Mouse (Mus musculus) MN1 (cell line): ENCODE results near the gene Rnf126.
"Not testable (repeated sequence)": the region's sequence is repeated elsewhere in the genome, so short reads cannot be mapped to it uniquely, and the experiment has no call there.

Experiments
- DNase-seq: peaks from one replicate; pipeline ENCODE4 v3.0.0-alpha.2; 2016; ENCODE audit warnings: low spot score

Gene Rnf126

DNA sequence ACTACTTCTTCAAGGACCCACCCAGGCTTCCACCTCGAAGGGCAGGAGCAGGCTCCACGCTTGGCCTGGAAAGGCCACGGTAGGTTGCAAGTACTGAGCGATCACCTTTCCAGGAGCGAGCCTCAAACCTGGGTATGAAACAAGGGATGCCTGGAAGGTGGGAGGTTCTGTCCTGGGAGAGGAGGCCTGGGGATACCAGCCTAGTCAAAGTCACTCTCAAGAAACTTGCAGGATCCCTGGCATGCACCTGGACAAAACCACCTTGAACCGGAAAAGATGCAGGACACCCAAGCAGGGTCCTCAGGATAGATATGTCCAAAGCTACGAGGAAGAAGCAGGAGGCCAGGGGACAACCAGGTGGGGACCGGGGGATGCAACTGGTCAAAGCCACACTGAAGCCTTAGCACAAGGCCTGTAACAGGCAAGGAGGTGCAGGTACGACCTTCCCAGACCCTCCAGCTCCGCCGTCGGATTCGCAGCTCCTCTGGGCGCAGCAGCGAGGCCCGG lies 698 bp downstream of the Rnf126 start:
- no peak for DNase-seq

GRCm38 (mm10) chr10:79765228-79765745 lies 1.5 kb downstream of the Rnf126 start:
- DNase-seq = no peak

DNA sequence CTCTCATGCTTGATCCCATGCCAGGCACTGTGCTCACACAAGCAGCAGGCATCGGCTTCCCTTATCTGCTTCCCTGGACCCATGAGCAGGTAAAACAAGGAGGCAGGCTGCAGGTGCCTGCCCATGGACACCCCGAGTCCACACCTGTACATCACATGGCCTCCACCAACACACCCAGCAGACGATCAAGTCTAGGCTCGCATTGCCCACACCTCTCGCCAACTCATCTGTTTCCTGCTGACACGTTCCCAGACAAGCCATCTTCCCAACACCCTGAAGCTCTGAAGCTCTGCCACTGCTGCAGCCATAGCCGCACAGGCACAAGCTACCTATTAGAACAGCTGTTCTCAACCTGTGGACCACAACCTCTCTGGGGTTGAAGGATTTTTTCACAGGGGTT lies 2.5 kb downstream of the Rnf126 start:
- DNase-seq = no peak

GRCm38 (mm10) chr10:79762875-79763274 lies 3.9 kb downstream of the Rnf126 start:
- no peak for DNase-seq

DNA sequence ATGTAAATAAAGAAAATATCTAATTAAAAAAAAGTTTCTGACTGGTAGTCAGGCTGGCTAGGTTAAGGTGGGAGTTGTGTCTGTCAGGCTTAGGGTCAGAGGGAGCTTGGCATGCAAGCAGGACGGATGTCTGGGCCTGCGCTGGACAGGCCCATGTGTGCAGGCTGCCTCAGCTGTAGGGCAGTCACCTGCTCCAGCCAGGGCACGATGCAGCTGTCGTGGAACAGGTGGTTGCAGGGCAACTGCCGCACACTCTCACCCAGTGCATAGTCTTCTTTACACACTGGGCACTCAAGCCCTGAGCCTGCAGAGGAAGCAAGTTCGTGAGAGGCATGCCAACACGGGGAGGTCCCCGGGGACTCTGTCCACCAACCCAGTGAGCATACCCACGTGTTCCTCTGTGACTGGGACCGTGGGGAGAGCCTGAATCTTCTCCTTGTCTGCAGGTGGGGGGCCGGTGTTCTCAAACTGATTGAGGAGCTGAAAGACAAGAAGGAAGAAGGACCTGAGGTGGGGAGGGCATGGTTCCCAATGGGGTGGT lies 6.1 kb downstream of the Rnf126 start:
- no peak for DNase-seq

GRCm38 (mm10) chr10:79759675-79760074 lies 7.1 kb downstream of the Rnf126 start:
- not testable (repeated sequence) for DNase-seq

DNA sequence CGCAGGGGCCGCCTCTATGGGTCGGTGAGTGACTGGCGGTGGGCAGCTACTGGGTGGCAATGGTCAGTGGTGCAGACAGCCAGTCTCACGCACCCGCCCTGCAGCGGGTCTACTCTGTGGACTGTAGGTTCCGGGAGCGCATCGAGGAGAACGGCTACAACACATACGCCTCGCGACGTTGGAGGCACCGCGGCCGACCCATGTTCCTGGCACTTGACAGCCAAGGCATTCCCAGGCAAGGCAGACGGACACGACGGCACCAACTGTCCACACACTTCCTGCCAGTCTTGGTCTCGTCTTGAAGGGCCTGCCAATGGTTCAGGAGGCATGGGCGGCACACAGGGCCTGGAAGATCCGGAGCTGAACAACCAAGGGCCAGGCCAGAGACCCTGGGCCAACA lies 10.1 kb downstream of the Rnf126 start:
- no peak for DNase-seq

DNA sequence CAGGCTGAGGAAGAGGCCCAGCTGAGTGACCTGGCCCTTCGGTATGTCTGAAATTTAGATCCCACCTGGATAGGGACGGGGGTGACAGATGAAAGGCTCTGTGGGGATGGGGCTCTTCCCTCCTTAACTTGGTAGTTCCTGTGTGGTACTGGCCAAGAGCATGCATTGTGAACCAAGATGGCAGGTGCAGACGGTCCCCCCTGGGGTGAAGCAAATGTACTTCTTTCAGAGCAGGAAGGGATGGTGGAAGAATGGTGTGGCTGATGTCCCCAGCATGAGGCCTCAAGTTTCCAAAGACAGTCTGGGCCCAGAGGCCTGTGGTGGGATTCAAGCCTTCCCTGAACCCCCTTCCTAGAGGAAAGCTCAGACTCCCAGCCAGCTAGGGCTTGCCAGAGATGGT lies 10.9 kb downstream of the Rnf126 start:
- no peak for DNase-seq

- DNase-seq = peak; percentile 82
Measured at GRCm38 (mm10) chr10:79754856-79755516, 11.8 kb downstream of the Rnf126 start, which contains the start of gene Fgf22. Gene Fgf22, plus strand, starts transcription at chr10:79755076.

- DNase-seq = no peak
Measured at GRCm38 (mm10) chr10:79748496-79748895, 18.3 kb downstream of the Rnf126 start.

GRCm38 (mm10) chr10:79746774-79747151 lies 20.0 kb downstream of the Rnf126 start:
- no peak for DNase-seq

DNA sequence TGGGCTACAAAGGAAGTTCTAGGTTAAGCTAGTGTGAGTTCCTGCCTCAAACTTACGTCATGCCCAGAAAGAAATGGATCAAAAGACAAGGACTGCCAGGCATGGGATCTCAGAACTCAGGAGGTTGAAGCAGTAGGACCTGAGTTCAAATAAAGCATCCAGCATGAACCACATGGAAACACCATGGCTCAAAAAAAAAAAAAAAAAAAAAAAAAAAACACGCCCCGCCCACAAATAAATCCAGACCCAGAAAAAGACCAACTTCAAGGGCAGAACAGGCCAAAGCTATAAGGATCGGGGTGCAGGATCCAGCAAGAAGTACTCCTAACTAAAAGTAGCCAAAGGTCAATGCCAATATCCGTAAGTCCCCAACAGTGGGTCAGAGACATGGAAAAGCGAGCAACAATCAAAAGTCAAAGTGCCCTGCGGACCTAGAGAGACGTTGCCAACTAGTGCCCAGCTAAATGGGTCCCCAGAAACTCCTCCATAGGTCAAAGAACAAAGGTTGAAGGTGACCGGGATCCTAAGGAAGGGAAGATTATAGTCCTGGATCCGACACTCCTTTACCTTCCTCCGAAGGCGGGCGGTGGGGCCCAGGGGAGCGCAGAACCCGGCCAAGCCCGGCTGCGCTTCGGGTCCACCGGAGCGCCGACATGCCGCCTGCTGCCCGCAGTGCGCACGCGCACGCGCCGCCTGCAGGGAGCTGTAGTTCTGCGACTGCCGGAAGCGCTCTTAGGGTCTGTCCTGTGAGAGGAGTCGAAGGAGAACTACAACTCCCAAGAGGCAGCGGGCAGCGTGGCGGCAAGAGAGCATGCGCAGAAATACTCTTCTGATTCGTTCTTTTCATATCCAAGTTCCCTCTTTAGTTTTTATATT lies 20.6 kb downstream of the Rnf126 start, which contains the start of gene Polrmt:
Polrmt (minus strand) TSS at position 684 of the 876 bp plus-strand sequence.
- peak; percentile 100 for DNase-seq

DNA sequence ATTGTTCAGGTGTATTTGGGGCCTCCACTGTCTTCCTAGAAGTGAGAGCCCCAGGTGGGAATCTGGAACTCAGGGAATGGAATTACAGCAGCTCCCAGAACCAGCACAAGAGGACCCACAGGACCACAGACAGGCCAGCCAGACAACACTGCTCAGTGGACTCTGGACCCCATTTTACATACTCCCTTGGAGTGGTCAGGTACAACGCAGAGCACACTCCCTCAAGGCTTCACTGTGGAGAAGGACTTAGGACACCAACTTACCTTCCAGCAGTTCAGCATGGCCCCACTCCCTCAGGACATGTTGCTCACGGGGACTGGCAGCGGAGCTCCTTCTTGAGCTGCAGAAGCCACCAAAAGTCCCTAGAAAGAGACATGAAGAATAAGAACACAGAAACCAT lies 21.3 kb downstream of the Rnf126 start:
- no peak for DNase-seq

- DNase-seq = no peak
Measured at GRCm38 (mm10) chr10:79743650-79744365, 22.9 kb downstream of the Rnf126 start.

DNA sequence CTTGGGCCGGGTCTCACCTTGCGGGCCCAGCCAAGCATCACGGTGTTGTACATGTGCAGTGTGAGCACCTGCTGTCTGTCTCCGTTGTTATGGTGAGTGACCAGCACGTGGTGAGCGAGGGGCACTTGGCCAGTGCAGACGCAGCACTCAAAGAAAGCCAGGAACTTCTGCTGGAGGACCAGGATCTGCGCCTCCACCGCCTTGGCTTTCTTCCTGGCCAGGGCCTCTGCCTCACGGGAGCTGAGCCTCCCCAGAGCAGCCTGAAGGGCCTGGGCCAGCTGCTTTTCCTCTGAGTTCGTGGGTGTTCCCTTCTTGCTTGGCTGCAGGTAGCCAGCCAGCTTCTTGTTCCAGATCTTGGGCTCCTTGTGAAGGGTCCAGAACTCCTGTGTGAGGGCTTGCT lies 23.6 kb downstream of the Rnf126 start:
- no peak for DNase-seq

GRCm38 (mm10) chr10:79740863-79741262 lies 25.9 kb downstream of the Rnf126 start:
- no peak for DNase-seq

GRCm38 (mm10) chr10:79739234-79739633 lies 27.5 kb downstream of the Rnf126 start:
- no peak for DNase-seq

DNA sequence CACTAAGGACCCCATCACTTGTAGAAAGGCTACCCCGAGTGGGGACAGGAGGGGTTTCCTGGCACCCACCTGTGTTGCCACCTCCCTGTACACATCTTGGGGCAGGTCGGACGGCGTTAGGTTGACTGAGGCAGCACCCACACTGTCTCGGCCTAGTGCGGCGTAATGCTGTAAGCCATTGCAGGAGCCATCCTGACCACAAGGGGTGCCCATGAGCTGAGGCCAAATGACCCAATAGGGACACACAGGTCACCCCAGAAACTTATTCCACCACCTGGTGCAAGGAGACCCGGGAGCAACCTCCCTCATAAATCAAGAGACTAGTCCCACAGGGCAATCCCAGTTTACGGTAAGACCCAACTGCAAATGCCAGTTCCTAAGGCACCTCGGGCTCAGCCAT lies 28.5 kb downstream of the Rnf126 start:
- no peak for DNase-seq

DNA sequence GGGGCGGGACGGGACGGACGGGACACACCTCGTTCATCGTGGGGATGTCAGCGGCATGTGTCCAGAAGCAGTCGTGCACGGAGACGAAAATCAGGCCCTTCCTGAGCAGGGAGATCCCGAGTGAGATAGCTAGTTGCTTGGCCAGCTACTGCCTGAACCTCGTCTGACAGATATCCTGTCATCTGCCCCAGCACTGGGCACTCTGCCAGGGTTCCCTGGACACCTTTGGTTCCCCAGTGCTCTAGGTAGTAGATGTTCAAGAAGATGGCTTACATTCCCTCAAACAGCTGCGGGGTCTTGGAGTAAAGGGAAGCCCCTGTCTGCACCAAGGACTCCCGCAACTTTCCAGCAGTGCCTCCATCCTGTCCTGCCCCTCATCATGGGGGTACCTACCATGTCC lies 30.0 kb downstream of the Rnf126 start:
- DNase-seq = no peak

DNA sequence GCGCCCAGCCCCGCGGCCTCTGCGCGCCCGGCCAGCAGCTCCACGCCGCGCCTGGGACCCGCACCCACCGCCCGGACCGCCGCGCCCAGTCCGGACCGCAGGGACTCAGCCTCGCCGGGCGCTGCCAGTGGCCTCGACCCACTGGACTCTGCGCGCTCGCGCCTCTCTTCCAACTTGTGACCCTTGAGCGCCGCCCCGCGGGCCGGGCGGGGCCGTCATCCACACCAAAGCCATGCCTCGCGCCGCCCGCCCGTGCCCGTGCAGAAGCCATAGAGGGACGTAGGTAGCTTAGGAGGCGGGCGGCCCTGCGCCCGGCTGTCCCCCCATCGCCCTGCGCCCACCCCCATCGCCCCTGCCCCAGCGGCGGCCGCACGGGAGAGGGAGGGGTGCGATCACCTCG lies 31.4 kb downstream of the Rnf126 start:
- DNase-seq = no peak

- no peak for DNase-seq
Measured at GRCm38 (mm10) chr10:79733847-79734246, 32.9 kb downstream of the Rnf126 start.

DNA sequence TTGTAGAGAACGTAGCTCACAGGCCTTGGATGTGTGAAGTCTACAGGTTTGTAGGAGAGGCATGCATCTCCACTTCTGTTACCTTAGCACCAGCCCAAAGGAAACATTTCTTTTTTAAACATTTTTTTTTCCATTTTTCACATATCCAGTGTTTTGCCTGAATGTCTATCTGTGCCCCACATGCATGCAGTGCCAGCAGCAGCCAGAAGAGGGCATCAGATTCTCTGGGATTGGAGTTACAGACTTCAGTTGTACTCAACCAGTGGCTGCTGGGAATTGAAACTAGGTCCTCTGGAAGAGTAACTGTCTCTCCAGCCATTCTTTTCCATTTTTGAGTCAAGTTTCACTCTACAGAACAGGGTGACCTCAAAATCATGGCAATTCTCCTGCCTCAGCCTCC lies 34.3 kb downstream of the Rnf126 start:
- DNase-seq = no peak
